Mouse (Mus musculus) hindbrain, postnatal 0 days (tissue): Measurements from ENCODE around the gene Lrrc8a. TPM values are rescaled to one million over a fixed set of nuclear protein-coding genes. Genes with fewer than 3 reads are reported as not detected.

Experiments
- ATAC-seq: fragments of 200-750 bp; cut with Nextera tagmentation; 2 replicates; pipeline ENCODE4 v1.8.0; 2017; ENCODE audit warnings: mild to moderate bottlenecking, moderate TSS enrichment, moderate library complexity
- DNase-seq: peaks from one replicate; pipeline ENCODE4 v3.0.0-alpha.2; 2015; ENCODE audit warnings: low spot score
- H3K27ac ChIP-seq: fragments of 300-500 bp; sonication (generic); 2 replicates; pipeline ENCODE4 v1.5.1; 2014; ENCODE audit warnings: mild to moderate bottlenecking
- H3K27me3 ChIP-seq: fragments of 300-500 bp; sonication (generic); 2 replicates; pipeline ENCODE4 v1.6.1; 2014; ENCODE audit warnings: low read length, mixed read lengths; ENCODE audit not compliant: insufficient read depth
- H3K36me3 ChIP-seq: fragments of 300-500 bp; sonication (generic); 2 replicates; pipeline ENCODE4 v1.6.1; 2014; ENCODE audit warnings: low read length, mixed read lengths; ENCODE audit not compliant: insufficient read depth
- H3K4me1 ChIP-seq: fragments of 300-500 bp; sonication (generic); 2 replicates; pipeline ENCODE4 v1.6.1; 2014; ENCODE audit warnings: antibody characterized with exemption, low read length, mixed read lengths; ENCODE audit not compliant: insufficient read depth
- H3K4me2 ChIP-seq: fragments of 300-500 bp; sonication (generic); 2 replicates; pipeline ENCODE4 v1.6.1; 2014; ENCODE audit warnings: low read depth, mild to moderate bottlenecking, low read length, moderate library complexity, mixed read lengths
- H3K4me3 ChIP-seq: fragments of 300-500 bp; sonication (generic); 2 replicates; pipeline ENCODE4 v1.5.1; 2014; ENCODE audit warnings: low read length
- H3K9ac ChIP-seq: fragments of 300-500 bp; sonication (generic); replicated peaks from 2 replicates; pipeline ENCODE4 v1.6.1; 2014; ENCODE audit warnings: mild to moderate bottlenecking, low read length, moderate library complexity, mixed read lengths
- H3K9me3 ChIP-seq: fragments of 300-500 bp; sonication (generic); 2 replicates; pipeline ENCODE4 v1.6.1; 2016; ENCODE audit warnings: low read length, mixed read lengths
- CTCF ChIP-seq: IDR thresholded peaks from 2 replicates; pipeline ENCODE4 v1.5.1; 2016; ENCODE audit warnings: antibody characterized with exemption, control low read depth, low read depth
- WGBS: fragments of 180-500 bp; shearing (Covaris S2); extraction: QIAGEN DNeasy Blood & Tissue Kit; methylation state at CpG from one replicate; pipeline ENCODE4 v1.1.7; 2014; 5-methylcytosine and 5-hydroxymethylcytosine counted together
- polyA plus RNA-seq: library from polyadenylated mRNA; unstranded; fragments of >200 nt; fragmentation: Nextera tagmentation; extraction: Ambion mirVana; gene quantifications from 2 replicates; pipeline ENCODE4 v1.2.1, GENCODE M21; 2015
- total RNA-seq: library from RNA; depleted of rRNA; stranded (reverse); fragments of >200 nt; gene quantifications from 2 replicates; pipeline ENCODE4 v1.2.3, GENCODE M21; 2014

The Lrrc8a gene
- total and polyA plus RNA-seq, 2 experiments from 2014 or later, result 61.9 to 66.2 TPM

DNA sequence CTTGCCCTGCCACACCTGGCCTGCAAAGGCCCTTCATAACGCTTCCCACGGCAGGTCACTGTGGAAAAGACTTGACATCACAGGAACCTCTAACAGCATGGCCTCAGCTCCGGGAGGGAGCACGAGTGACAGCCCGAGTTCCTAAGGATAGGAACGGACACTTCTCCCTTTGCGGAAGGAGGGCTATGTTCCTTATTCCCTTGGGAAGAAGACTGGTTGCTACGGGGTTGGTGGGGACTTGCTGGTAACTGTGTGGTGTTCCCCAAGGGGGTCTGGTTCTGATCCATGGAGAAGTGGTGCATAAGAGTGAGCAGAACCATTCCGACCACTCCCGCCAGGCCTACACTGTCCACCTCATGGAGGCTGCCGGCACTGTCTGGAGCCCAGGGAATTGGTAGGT, 43.2 kb downstream of the Lrrc8a start, which contains the start of gene Gm28038:
Gm28038 (plus strand) TSS at position 301 of the 400 bp plus-strand sequence.
- 0 out of 2 replicates have a peak, but pooled peaks cover 7% of the 10 kb centered on the region for H3K4me1 ChIP-seq
- H3K27me3 ChIP-seq, result no peaks in the 10 kb centered on the region
- TF ChIP-seq CTCF, result no peak
- H3K4me2 ChIP-seq, result no peak within 1 kb of the TSS
- H3K9ac ChIP-seq, result no peak within 1 kb of the TSS
- 94% methylated on average over 11 of the region's 11 CpGs for WGBS
- no peak within 1 kb of the TSS for H3K27ac ChIP-seq
- no peak within 1 kb of the TSS for H3K4me3 ChIP-seq
- no peaks in the 10 kb centered on the region for H3K36me3 ChIP-seq
- no peak for DNase-seq
- H3K9me3 ChIP-seq, result no peaks in the 10 kb centered on the region
- ATAC-seq, result no peak

DNA sequence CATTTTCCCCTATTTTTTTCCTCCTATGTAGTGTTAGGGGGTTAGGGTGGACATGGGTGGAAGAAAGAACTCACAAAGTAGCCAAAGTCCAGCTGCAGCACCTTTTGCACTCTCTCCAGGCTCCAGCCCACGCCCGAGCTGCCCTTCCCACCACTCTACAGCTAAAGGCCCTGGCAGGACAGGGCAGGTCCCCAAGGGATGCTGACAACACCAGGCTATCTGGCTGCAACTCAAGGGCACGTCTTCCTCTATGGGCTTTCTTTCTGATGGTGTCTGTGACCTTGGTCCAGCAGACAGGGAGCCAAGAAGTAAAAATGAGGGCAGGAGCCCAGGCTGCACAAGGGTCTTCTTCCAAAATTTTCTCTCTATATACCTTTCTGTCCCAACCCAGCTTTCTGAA, 44.1 kb downstream of the Lrrc8a start:
- 78% methylated on average over 3 of the region's 3 CpGs for WGBS

DNA sequence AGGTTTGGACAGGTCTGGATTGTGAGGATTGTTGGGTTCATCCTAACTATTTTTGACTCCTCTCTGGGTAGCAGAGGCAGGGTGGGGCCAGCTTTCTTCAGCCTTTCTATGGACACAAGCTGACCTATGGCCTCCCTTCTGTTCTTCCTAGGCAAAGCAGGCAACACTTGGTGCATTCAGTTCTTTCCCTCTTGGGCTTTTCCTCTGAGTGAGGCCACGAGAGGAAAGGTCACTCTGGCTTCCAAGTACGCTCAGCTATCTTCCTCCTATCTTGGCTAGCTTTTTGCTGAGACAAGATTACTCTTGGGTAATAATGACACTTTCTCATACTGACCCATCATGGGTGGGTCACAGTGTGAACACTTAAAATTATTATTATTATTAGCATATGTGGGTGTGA, 45.7 kb downstream of the Lrrc8a start:
- no peak overlapping the region for H3K4me2 ChIP-seq
- no peak overlapping the region for H3K4me3 ChIP-seq
- H3K36me3 ChIP-seq, result no peaks in the 10 kb centered on the region
- no peak overlapping the region for H3K27ac ChIP-seq
- ATAC-seq (no peak), DNase-seq (no peak)
- H3K9me3 ChIP-seq, result no peaks in the 10 kb centered on the region
- TF ChIP-seq CTCF, result no peak
- H3K27me3 ChIP-seq, result no peaks in the 10 kb centered on the region
- WGBS, result 87% methylated on average over 2 of the region's 2 CpGs
- no peak overlapping the region for H3K9ac ChIP-seq
- H3K4me1 ChIP-seq, result peaks cover 19% of the 10 kb centered on the region; the same call in 1 of the 2 replicates

More for the DNA sequence above, 44.1 kb downstream of the Lrrc8a start:
- H3K36me3 ChIP-seq, result no peaks in the 10 kb centered on the region
- no peak for TF ChIP-seq CTCF
- H3K4me1 ChIP-seq, result 0 out of 2 replicates have a peak, but pooled peaks cover 7% of the 10 kb centered on the region
- no peaks in the 10 kb centered on the region for H3K27me3 ChIP-seq
- H3K4me2 ChIP-seq, result no peak overlapping the region
- H3K9me3 ChIP-seq, result no peaks in the 10 kb centered on the region
- DNase-seq (no peak), ATAC-seq (no peak)
- H3K4me3 ChIP-seq, result no peak overlapping the region
- H3K9ac ChIP-seq, result no peak overlapping the region
- no peak overlapping the region for H3K27ac ChIP-seq

DNA sequence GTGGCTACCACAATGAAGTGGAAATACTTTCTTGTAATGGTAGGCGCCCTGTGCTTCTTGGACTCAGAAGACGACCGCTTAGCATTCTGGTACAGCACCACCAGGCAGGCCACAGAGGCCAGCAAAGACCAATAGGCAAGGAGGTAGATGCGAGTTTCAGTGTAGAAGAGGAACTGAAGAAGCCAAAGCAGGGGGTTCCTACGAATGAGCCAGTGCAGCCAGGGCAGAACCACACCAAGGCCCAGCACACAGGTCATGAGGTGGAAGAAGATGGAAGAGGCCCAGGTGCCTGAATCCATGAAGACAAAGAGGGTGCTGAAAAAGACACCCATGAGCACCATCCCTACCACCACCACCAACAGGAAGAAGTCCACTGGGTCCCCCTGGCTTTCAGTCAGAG, 47.5 kb downstream of the Lrrc8a start:
- H3K9ac ChIP-seq, result peak overlapping the region; percentile 88; the same call in 1 of the 2 replicates
- no peak for ATAC-seq

DNA sequence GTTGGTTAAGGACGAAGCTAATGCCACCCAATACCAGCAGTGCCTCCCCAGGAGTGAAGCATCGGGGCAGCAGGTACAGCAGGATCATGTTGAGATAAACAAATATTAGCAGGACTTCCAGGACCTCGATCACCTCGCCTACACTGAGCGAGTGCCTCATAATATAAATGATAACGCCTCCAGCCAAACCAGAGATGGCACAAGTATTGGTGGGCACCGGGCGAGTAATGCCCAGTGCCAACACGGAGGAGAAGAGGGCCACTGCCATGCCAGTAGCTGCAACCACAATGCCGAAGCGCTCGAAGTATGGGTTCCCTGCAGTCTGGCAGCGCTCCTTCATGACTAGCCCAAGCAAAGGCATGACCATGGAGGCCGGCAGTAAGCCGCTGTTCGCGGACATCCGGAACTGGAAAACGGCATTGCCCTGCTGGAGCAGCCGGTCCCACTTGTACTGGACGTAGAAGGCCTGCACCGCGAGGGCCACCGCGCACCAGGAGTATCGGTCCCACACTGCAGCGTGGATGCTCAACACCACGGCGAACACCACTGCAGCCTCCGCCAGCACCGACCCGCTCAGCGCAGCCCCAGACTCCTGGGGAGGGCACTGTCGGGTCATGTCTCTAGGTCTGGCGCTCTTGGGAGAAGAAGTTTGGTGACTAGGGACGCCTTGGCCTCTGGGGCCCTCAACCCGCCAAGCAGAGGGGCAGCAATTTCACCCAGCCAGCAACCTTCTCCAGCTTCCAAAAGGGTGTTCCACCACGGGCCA, 48.1 kb downstream of the Lrrc8a start:
- no peak for TF ChIP-seq CTCF
- peak overlapping the region; percentile 88 for H3K9ac ChIP-seq
- ATAC-seq, result peak; percentile 67
- H3K4me2 ChIP-seq, result peak overlapping the region; percentile 96
- peaks cover 19% of the 10 kb centered on the region; the same call in 1 of the 2 replicates for H3K4me1 ChIP-seq
- no peaks in the 10 kb centered on the region for H3K9me3 ChIP-seq
- H3K36me3 ChIP-seq, result no peaks in the 10 kb centered on the region
- peak; percentile 2 for DNase-seq
- no peaks in the 10 kb centered on the region for H3K27me3 ChIP-seq
- peak overlapping the region; percentile 56 for H3K27ac ChIP-seq
- 14% methylated on average over 38 of the region's 38 CpGs for WGBS
- H3K4me3 ChIP-seq, result peak overlapping the region; percentile 91

More for the DNA sequence above, 47.5 kb downstream of the Lrrc8a start:
- H3K4me1 ChIP-seq, result peaks cover 19% of the 10 kb centered on the region; the same call in 1 of the 2 replicates
- peak overlapping the region; percentile 91 for H3K4me3 ChIP-seq
- peak overlapping the region; percentile 96 for H3K4me2 ChIP-seq
- TF ChIP-seq CTCF, result no peak
- no peaks in the 10 kb centered on the region for H3K9me3 ChIP-seq
- H3K27ac ChIP-seq, result no peak overlapping the region
- H3K27me3 ChIP-seq, result no peaks in the 10 kb centered on the region
- WGBS, result 93% methylated on average over 5 of the region's 5 CpGs
- DNase-seq, result no peak
- no peaks in the 10 kb centered on the region for H3K36me3 ChIP-seq

DNA sequence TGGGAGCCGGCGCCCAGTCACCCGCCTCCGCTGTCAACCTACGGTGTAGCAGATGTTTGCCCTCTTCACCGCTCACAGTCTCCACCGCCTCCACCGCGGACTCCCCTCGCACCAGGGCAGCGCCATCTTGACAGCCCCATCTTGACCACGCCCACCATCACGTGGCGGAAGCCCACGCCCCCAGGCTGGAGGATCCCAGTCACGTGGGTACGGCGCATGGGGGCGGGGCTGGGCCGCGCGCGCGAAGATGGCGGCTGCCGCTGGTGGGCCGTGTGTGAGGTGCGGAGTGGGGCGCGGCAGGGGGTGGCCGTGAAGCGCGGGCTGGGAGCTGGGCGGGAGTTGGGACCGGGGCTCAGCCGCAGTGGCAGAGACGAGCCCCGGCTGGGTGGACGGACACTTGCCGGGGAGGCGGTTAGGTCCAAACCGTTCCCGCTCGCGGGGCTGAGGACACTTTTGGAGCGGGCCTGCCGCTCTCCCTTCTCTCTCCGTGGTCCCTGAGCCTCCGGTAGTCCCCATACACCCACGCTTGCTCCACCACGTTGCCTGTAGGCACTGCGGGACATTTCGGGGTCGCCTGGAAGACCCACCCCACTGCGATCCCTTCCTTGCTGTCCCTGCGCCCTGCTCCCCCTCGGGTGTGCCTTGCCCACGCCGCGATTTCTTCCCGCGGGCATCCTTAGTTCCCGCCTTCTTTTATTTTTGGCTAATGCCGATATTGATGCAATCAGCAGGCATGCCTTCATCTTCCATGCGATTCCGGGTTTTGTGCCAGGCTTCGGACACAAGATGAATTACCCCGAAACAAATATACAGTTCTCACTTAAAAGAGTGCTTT, 48.9 kb downstream of the Lrrc8a start, which contains the start of the genes Dolk and Nup188:
Dolk (minus strand) TSS at position 143 of the 835 bp plus-strand sequence.
Nup188 (plus strand) TSS at position 206 of the 835 bp plus-strand sequence.
- Histone ChIP-seq H3K4me1 (peaks cover 19% of the 10 kb centered on the region; the same call in 1 of the 2 replicates), H3K36me3 (no peaks in the 10 kb centered on the region), H3K27me3 (no peaks in the 10 kb centered on the region), H3K4me3 (peak within 1 kb of the TSS; percentile 91), H3K27ac (peak within 1 kb of the TSS; percentile 72), H3K4me2 (peak within 1 kb of the TSS; percentile 96), H3K9me3 (no peaks in the 10 kb centered on the region), H3K9ac (peak within 1 kb of the TSS; percentile 88)
- no peak for TF ChIP-seq CTCF
- ATAC-seq (peak; percentile 97), DNase-seq (peak; percentile 98)
- WGBS, result under 1% methylated on average over 64 of the region's 68 CpGs
